Mouse (Mus musculus) A20 (cell line): ENCODE measurements around the gene Slc24a4.
A peak's percentile ranks its signal among the peaks of the same experiment; 100 is the strongest.

Source experiments
- DNase-seq: peaks from one replicate; pipeline ENCODE4 v3.0.0-alpha.2; 2011; ENCODE audit warnings: low read depth, low spot score

Gene Slc24a4

GRCm38 (mm10) chr12:102128081-102128790 is at the start of gene Slc24a4:
Gene Slc24a4 (plus strand): TSS chr12:102128733.
- DNase-seq: no peak

DNA sequence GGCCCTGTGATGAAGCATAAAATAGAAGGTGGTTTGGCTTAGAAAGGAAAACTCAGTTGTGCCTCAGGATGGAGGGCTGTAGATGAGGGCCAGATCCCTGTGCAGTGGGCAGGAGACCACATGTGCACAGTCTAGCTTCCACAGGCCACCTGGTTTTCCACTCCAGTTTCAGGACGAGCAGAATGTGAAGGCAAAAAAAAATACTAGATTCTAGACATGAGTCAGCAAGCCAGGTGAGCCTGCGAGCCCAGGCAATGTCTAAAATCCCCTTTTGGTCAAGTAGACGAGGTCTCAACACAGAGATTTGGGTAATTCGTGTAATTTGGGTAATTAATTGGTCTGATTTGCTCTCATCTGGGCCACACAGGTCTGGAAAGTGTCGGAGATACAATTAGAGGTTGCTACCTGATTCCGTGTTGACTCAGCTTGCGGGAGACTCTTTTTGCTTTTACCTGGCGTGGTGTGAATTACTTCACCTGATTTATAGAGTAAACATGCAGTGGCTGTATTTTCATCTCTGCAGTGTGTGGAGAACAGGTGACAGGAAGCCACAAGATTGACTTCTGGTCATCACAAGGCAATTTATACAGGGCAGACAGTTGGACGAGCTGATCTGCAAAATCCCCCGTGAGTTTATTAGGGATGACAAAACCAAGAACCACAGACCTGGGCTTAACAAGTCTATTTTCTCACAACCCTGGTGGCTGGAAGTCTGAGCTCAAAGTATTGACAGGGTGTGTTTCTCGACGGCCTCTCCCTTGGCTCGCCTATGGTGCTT is 45.7 kb upstream of the Slc24a4 start:
- DNase-seq: peak; percentile 70

- DNase-seq: no peak
Observed at GRCm38 (mm10) chr12:102090535-102090934, 38.0 kb upstream of the Slc24a4 start.

DNA sequence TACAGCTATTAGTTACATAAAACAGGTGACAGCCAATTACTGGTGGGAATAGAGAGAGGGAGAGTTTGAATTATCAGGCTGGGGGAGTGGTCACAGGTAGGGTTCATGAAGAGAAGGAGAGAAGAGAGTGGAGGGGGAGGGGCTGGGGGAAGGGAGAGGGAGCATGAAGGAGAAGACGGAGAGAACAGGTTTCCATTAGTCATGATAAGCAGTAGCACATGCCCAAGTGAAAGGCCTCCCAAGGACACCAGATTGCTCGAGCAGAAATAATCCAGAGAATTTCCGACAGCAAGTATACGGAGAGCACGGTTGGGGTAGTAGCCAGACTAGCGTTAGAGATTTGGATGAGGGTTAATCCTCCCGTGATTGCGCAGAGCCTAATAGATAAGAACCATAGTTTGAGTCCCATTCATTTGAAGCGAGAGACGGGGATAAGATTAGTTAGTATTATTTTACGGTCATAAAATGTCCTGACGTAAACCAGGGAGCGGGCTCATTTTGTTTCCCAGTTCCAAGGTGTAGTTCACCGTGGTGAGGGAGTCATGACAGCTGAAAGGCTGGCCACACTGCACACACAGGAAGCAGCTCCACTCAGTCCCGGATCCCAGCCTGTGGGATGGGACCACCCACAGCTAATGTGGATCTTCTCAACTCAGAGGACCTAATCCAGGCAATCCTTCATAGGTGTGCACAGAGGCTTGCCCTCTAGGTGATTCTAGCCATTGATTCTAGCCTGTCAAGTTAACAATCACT is 36.0 kb upstream of the Slc24a4 start:
- no peak for DNase-seq

DNA sequence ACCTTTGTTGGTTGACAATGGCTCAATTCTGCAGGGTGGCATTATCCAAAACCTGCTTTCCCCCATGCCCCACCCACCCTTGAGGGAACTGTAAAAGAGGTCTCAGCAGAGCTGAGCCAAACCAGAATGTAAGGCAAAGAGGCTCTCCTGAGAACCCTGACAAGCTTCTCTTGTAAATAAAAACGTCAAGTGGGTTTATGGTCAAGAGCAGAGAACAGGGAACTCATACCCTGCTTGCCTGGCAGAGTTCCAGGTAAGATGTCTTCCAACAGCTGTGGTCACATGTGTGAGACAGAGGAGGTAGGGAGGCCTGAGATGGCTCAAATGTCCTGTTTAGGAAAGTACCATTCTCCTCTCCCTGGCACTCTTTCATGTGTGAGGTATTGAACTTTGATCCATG is 22.5 kb upstream of the Slc24a4 start:
- no peak for DNase-seq

GRCm38 (mm10) chr12:102108851-102109250 is 19.7 kb upstream of the Slc24a4 start:
- DNase-seq: no peak

GRCm38 (mm10) chr12:102112491-102112890 is 16.0 kb upstream of the Slc24a4 start:
- DNase-seq: no peak

DNA sequence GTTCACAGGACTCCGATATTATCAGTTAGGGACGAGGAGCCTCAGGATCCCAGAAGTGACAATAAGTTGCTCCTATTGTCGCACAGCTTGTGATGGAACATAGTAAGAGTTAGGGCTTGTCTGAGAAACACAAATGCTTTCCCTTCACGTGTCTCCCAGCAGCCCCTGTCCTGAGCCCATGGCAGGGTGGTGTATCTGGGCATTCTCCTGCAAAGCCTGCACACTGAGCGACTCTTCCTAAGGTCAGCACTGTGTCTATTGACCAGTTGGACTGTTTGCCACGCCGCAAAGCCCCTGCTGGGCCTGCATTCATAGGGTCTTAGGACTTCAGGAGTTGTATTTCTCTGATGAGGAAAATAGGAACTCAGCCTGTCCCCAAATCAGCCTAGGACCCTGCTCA is 15.6 kb upstream of the Slc24a4 start:
- DNase-seq: no peak

DNA sequence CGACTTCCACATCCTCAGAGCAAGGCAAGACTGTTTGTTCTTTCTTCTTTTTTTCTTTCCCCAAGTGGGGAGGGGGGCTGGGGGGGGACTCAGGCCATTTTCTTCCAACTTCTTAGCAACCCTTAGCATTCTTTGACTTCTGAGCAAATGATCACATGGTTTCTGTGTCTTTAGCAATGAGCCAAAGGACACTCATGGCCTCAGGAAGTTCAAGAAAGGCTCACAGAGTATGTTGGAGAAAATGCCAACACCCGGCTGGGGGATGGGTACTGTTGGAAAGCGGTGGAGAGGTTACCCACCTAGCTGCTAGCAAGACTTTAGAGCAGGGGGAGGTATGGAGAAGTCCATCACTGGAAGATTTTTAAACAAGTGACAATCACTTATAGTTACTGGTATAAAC is 15.1 kb upstream of the Slc24a4 start:
- DNase-seq: no peak

- no peak for DNase-seq
Observed at GRCm38 (mm10) chr12:102116580-102116979, 12.0 kb upstream of the Slc24a4 start.

DNA sequence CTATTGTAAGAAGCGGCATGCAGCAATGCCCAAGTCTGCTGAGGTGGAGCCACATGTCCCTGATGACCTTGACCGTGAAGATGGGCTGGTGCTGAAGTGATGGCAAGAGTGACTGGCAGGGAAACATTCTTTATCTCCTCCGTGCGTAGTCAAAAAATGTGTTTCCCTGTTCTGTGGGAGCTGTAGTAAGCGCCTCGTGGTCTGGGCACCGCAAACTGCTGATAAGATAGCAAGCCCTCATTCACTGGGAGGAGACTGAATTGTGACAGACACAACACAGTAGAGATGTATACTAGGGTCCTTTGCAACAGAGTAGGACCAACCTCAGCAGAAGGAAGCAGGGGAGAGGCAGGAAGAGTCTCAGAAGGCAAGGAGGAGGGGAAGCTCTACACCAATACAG is 10.5 kb upstream of the Slc24a4 start:
- DNase-seq: no peak

GRCm38 (mm10) chr12:102127601-102128000 is 932 bp upstream of the Slc24a4 start:
- DNase-seq: no peak

DNA sequence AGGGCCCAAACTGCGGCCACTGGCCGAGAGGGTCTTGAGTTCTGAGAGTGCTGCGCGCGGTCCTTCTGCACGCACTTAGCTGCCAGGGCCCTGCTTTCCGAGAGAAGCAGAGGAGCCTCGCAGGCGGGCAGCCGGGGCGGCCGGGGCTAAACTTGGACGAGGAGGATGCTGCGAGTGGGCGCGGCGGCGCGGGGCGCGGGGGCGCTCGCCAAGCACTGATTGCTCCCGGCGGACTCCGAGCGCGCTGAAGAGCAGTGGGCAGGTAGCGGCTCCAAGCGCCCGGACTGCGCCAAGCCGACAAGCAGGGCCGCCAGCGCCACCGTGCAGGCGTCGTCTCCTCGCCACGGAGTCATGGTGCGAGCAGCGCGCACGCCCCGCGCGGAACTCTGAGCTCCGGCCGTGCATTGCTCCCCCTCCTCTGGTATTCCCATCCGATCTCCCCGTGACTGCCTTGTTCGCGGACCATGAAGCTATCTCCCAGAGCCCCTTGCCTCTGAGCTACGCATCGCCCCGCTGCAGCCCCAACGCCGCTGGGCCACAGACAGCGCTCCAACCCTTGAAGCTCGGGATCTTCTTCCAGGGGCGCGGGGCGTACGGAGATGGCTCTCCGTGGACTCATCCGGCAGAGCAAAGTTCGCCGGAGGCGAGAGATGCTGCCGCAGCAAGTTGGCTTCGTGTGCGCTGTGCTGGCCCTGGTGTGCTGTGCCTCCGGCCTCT is 416 bp downstream of the Slc24a4 start:
- no peak for DNase-seq

GRCm38 (mm10) chr12:102129508-102130030 is 1.0 kb downstream of the Slc24a4 start:
- no peak for DNase-seq

DNA sequence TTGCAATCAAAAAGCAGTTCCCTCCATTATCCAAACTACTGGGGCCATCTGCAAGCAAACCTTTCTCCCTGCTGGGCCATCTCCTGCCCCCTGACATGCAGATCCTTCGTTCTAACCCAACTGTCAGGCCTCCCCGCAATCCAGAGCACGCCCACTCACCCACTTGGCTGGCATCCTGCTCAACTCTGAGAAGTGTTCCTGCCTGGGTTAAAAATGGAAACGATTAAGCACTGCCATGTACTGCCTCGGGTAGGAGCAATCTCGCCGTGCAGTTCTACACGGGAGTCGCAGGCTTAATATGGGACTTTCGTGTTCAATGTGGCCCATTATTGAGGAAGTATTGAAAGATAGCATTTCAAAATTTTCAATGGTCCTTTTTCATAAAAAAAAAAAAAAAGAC is 11.2 kb downstream of the Slc24a4 start:
- no peak for DNase-seq

DNA sequence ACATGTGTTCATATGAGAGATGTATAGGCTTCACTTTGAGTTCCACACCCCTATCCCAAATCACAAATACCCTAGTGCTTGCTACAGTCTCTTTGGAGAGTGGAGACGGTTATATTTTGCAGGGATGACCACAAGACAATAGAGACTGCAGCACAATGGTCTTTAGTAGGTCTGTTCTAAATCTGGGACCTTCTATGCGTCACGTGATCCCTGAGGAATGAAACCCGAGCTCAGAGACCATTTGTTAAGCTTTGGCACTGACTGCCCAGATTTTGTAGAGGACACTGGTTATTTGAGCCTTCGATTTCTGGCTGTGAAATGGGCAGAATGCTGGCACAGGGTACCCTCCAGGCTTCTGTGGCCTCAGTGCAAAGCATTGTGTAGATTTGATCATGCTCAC is 12.8 kb downstream of the Slc24a4 start:
- DNase-seq: no peak

- no peak for DNase-seq
Observed at GRCm38 (mm10) chr12:102147678-102148077, 19.1 kb downstream of the Slc24a4 start.

DNA sequence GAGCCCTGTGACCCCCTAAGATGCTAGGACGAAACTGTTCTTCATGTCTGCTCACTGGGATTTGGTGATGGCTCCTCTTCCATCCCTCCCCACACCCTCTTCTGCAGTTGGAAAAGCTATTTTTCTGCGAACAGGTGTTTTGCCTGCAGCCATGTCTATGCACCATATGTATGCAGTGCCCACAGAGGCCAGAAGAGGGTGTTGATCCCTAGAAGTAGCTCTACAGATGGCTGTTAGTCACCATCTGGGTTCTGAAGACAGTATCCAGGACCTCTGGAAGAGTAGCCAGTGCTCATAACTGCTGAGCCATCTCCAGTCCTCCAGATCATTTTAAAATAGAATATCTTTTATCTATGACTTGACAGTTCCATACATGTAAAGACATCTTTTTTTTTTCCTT is 20.2 kb downstream of the Slc24a4 start:
- DNase-seq: peak; percentile 31

DNA sequence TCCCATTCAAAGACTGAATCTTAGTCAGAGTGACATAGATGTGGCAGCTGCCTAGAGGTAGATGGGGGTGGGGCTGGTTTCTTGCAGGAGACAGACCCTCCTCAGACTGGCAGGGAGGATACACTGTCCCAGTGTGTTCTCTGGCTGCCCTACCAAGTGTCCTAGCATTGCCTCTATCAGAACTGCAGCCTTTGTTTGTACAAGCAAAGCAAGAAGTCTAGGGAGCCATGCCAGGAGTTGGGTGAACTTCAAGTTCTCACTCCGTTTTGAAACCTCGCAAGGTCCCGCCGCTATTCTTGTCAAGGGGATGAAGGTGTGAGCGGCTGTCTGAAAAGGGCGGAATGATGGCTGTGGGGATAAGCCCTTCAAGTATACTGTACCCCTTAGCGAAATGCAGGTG is 22.7 kb downstream of the Slc24a4 start:
- DNase-seq: no peak

DNA sequence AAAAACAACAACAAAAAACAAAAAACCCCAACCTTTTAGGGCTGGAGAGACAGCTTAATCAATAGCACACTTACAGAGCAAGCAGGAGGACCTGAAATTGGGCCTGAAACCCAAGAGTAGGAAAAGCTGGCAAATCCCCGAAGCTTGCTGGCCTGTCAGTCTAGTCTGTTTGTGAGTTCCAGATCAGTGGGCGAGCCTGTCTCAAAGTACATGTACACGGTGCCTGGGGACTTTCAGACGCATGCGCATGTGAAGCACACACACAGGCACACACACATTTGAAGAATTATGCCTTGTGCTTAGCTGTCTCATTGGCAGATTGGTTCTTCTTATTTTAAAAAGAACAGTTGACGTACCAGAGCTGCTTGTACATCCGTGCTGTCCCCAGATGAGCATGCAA is 25.3 kb downstream of the Slc24a4 start:
- no peak for DNase-seq

DNA sequence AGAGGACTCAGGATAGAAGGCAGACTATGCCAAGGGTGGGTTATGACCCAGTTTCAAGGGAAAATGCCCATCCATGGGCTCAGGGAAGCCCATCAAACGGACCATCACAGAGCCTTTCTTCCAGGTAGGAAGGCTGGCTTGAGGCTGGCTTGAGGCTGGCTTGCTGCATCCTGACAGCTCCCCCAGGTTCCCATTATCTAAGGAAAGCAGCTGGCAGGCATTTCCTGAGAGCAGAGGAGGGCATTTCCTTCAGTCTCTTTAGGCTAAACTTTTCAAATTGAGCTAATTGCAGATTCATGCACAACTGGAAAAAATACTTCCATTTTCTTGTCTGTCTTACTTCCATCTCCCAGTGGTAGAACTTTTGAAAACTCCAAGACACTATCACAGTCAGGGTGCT is 26.3 kb downstream of the Slc24a4 start:
- DNase-seq: no peak

DNA sequence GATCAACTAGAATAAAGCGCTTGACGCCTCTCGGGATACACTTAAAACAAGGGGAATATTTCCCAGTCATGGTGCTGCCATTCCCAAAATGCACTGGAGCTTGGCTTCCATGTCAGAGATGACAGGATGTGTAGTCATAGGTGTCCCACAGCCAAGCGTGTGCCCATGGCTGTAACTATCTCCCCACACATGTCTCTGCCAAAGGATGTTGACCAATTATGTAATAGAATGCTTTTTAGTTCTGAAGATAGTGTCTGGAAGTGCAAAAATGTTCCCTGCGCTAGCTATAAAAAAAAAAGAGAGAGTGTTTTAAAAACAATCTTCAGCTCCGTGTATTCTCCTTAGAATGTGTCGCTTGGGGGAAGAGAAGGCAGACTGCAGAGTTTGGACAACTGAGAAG is 36.1 kb downstream of the Slc24a4 start:
- no peak for DNase-seq
